Mouse (Mus musculus): Measurements from ENCODE around the gene Vdr.

Vdr gene

GRCm38 (mm10) chr15:97920306-97920705, 9.9 kb upstream of the Vdr start:
- DNase-seq (ENCODE audit: low read depth) = no peak

- no peak for DNase-seq (ENCODE audit: low read depth)
These were observed 8.8 kb upstream of the Vdr start for GRCm38 (mm10) chr15:97919217-97919616.

- no peak for DNase-seq (ENCODE audit: low read depth)
These were observed 7.6 kb upstream of the Vdr start for GRCm38 (mm10) chr15:97917994-97918393.

- DNase-seq (ENCODE audit: low read depth) = no peak
These were observed 3.9 kb upstream of the Vdr start for GRCm38 (mm10) chr15:97914331-97914747.

GRCm38 (mm10) chr15:97907801-97908751, 2.4 kb downstream of the Vdr start:
- DNase-seq (ENCODE audit: low read depth) = peak; percentile 86

- peak; percentile 50 for DNase-seq (ENCODE audit: low read depth)
These were observed 3.2 kb downstream of the Vdr start for GRCm38 (mm10) chr15:97907202-97907601.

GRCm38 (mm10) chr15:97905281-97905680, 5.1 kb downstream of the Vdr start:
- DNase-seq (ENCODE audit: low read depth) = no peak

GRCm38 (mm10) chr15:97904339-97904991, 6.0 kb downstream of the Vdr start:
- no peak for DNase-seq (ENCODE audit: low read depth)

- DNase-seq (ENCODE audit: low read depth) = no peak
These were observed 7.0 kb downstream of the Vdr start for GRCm38 (mm10) chr15:97903261-97904009.

GRCm38 (mm10) chr15:97900991-97901390, 9.4 kb downstream of the Vdr start:
- DNase-seq (ENCODE audit: low read depth) = no peak

GRCm38 (mm10) chr15:97900336-97900912, 10.0 kb downstream of the Vdr start:
- DNase-seq (ENCODE audit: low read depth) = no peak

GRCm38 (mm10) chr15:97899714-97900113, 10.7 kb downstream of the Vdr start:
- DNase-seq (ENCODE audit: low read depth) = no peak

GRCm38 (mm10) chr15:97898791-97899190, 11.6 kb downstream of the Vdr start:
- DNase-seq (ENCODE audit: low read depth) = no peak

- no peak for DNase-seq (ENCODE audit: low read depth)
These were observed 13.4 kb downstream of the Vdr start for GRCm38 (mm10) chr15:97896861-97897654.

- DNase-seq (ENCODE audit: low read depth) = no peak
These were observed 14.1 kb downstream of the Vdr start for GRCm38 (mm10) chr15:97896347-97896746.

GRCm38 (mm10) chr15:97895847-97896246, 14.6 kb downstream of the Vdr start:
- no peak for DNase-seq (ENCODE audit: low read depth)

GRCm38 (mm10) chr15:97892506-97892905, 17.9 kb downstream of the Vdr start:
- no peak for DNase-seq (ENCODE audit: low read depth)

- DNase-seq (ENCODE audit: low read depth) = no peak
These were observed 20.0 kb downstream of the Vdr start for GRCm38 (mm10) chr15:97890450-97890849.

GRCm38 (mm10) chr15:97890017-97890416, 20.4 kb downstream of the Vdr start:
- no peak for DNase-seq (ENCODE audit: low read depth)

- no peak for DNase-seq (ENCODE audit: low read depth)
These were observed 22.9 kb downstream of the Vdr start for GRCm38 (mm10) chr15:97887541-97888016.

- DNase-seq (ENCODE audit: low read depth) = no peak
These were observed 29.0 kb downstream of the Vdr start for GRCm38 (mm10) chr15:97881423-97881822.
